Mouse (Mus musculus) neural tube, embryonic 13.5 days (tissue): ENCODE data around the gene Atp13a2. TPM values are rescaled to one million over a fixed set of nuclear protein-coding genes. Genes with fewer than 3 reads are reported as not detected.
A peak's percentile ranks its signal among the peaks of the same experiment; 100 is the strongest.

Source experiments
- ATAC-seq: fragments of 200-750 bp; cut with Nextera tagmentation; 2 replicates; pipeline ENCODE4 v1.8.0; 2017; ENCODE audit warnings: low read depth, mild to moderate bottlenecking, moderate TSS enrichment, moderate library complexity
- H3K27ac ChIP-seq: fragments of 300-500 bp; sonication (generic); replicated peaks from 2 replicates; pipeline ENCODE4 v1.5.1; 2015; ENCODE audit warnings: moderate library complexity, mild to moderate bottlenecking, inconsistent platforms
- H3K27me3 ChIP-seq: fragments of 300-500 bp; sonication (generic); 2 replicates; pipeline ENCODE4 v1.6.1; 2015; ENCODE audit warnings: mild to moderate bottlenecking, inconsistent platforms
- H3K36me3 ChIP-seq: fragments of 300-500 bp; sonication (generic); 2 replicates; pipeline ENCODE4 v1.6.1; 2015; ENCODE audit warnings: mild to moderate bottlenecking, inconsistent platforms
- H3K4me1 ChIP-seq: fragments of 300-500 bp; sonication (generic); replicated peaks from 2 replicates; pipeline ENCODE4 v1.6.1; 2015; ENCODE audit warnings: inconsistent platforms
- H3K4me2 ChIP-seq: fragments of 300-500 bp; sonication (generic); 2 replicates; pipeline ENCODE4 v1.6.1; 2015; ENCODE audit warnings: inconsistent platforms, mild to moderate bottlenecking, moderate library complexity
- H3K4me3 ChIP-seq: fragments of 300-500 bp; sonication (generic); 2 replicates; pipeline ENCODE4 v1.5.1; 2015; ENCODE audit warnings: mild to moderate bottlenecking, inconsistent platforms
- H3K9ac ChIP-seq: fragments of 300-500 bp; sonication (generic); 2 replicates; pipeline ENCODE4 v1.6.1; 2015; ENCODE audit warnings: moderate library complexity, mild to moderate bottlenecking, inconsistent platforms
- H3K9me3 ChIP-seq: fragments of 300-500 bp; sonication (generic); 2 replicates; pipeline ENCODE4 v1.6.1; 2016; ENCODE audit warnings: inconsistent platforms
- WGBS: fragments of 180-500 bp; shearing (Covaris S2); methylation state at CpG from one replicate; pipeline ENCODE4 v1.1.7; 2015; 5-methylcytosine and 5-hydroxymethylcytosine counted together
- polyA plus RNA-seq: library from polyadenylated mRNA; unstranded; fragments of >200 nt; fragmentation: Nextera tagmentation; extraction: Ambion mirVana; gene quantifications from 2 replicates; pipeline ENCODE4 v1.2.1, GENCODE M21; 2015

Gene Atp13a2
- polyA plus RNA-seq, 1 experiment from 2014 or later: 144 TPM

DNA sequence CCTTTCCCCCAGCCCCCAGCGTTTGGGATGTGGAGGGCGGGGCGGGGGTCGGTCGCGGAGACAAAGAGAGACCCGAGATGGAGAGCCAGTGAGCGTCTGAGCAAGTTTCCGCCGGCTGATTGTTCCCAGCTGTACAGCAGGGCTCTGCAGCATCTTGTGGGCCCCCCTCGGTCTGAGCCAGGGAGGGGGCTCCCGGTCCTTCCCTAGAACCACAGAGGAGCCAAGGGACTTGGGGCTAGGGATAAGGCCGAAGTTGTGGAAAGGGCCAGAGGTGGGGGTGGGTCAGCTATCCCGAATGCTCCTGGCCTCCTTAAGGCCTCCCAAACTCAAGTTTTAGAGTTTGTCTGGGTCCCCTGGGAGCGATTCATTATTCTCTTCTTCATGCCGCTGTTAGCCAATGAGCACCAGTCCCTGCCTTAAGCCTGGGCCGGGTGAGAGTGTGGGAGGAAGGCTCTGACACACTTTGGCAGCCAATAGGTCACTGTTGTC lies 24.3 kb downstream of the Atp13a2 start:
- Histone ChIP-seq H3K4me3 (peak overlapping the region; percentile 74), H3K9me3 (no peaks in the 10 kb centered on the region), H3K27ac (peak overlapping the region; percentile 85), H3K36me3 (peaks cover 62% of the 10 kb centered on the region), H3K27me3 (no peaks in the 10 kb centered on the region), H3K4me2 (peak overlapping the region; percentile 85), H3K4me1 (peaks cover 43% of the 10 kb centered on the region), H3K9ac (peak overlapping the region; percentile 90)
- WGBS: under 1% methylated on average over 17 of the region's 17 CpGs
- ATAC-seq: peak; percentile 54

DNA sequence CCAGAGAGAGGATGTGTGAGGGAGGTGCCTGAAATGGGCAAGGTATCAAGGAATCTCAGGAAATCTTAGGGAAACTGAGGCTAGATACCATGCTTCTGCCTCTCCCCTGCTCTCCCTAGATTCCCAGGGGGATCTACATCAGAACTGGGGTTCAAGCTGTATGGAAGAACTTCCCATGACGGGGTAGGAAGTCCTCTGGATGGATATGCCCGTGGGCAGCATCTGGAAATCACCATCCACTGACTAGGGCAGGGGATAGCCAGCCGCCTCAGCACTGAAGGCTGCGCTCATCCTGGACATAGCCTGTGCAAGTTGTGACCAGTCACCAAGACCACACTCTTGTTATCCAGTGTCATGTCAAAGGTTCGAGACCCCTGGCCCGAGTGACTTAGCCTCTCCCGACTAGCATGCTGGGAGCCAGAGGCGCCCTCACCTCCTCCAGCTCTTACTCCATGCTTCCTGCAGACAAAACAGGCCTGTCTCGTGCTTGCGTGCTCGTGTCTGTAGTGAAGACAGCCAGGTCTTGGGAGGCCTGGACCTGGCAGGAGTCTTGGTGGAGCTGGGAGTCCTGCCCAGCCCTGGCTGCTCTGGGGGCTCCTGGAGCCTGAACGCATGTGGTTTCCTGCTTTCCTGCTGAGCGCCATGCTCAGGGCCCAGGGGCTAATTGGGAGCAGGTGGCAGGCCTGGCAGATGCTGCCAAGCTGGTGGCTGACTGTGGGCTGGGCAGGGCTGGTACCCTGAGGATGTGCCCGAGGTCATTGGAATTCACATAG lies 25.1 kb downstream of the Atp13a2 start:
- peak overlapping the region; percentile 74 for H3K4me3 ChIP-seq
- 0 out of 2 replicates have a peak, but pooled peaks have one; percentile 13 for ATAC-seq
- H3K27me3 ChIP-seq: no peaks in the 10 kb centered on the region
- peak overlapping the region; percentile 85 for H3K4me2 ChIP-seq
- H3K36me3 ChIP-seq: peaks cover 62% of the 10 kb centered on the region
- WGBS: 52% methylated on average over 14 of the region's 14 CpGs
- H3K9me3 ChIP-seq: no peaks in the 10 kb centered on the region
- H3K27ac ChIP-seq: peak overlapping the region; percentile 85
- peaks cover 46% of the 10 kb centered on the region for H3K4me1 ChIP-seq
- peak overlapping the region; percentile 90 for H3K9ac ChIP-seq

DNA sequence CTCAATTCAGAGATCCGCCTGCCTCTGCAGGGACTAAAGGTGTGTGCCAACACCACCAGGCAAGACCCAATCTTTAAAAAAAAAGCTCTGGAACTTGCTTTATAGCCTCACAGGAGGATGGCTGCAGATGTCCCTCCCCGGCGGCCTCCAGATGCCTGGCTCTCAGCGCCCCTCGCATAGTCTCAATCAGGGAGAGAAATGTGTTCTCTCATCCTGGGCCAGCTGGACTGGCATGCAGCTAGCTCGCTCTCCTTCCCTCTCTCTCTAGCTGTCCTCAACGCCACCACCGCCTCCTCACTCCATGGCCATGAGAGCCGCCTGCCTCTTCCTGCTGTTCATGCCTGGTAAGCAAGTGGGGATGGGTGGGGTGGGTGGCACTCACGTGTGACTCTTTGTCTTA lies 25.9 kb downstream of the Atp13a2 start:
- WGBS: 52% methylated on average over 8 of the region's 10 CpGs
- Histone ChIP-seq H3K36me3 (peaks cover 64% of the 10 kb centered on the region), H3K4me1 (peaks cover 52% of the 10 kb centered on the region), H3K27me3 (no peaks in the 10 kb centered on the region), H3K9ac (peak overlapping the region; percentile 90), H3K4me3 (0 out of 2 replicates have a peak overlapping the region, but pooled peaks have one; percentile 74), H3K27ac (peak overlapping the region; percentile 85), H3K4me2 (peak overlapping the region; percentile 85), H3K9me3 (no peaks in the 10 kb centered on the region)
- ATAC-seq: no peak

DNA sequence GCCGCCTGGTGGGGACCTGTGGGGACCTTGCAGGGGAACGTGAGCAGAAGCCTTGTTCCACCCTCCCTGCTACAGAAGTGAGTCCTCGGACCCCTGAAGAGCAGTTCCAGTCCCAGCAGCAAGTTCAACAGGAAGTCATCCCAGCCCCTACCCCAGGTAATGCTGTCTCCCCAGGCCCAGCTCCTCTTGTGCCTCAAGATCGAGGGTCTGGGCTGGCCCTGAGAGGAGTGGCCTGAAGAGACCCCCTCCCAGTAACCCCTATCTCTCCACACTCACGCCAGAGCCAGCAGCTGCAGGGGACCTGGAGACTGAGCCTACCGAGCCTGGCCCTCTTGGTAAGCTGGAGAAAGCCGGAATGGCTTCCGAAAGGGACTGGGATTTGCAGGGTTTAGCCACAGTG lies 27.4 kb downstream of the Atp13a2 start:
- Histone ChIP-seq H3K27ac (no peak overlapping the region), H3K4me2 (no peak overlapping the region), H3K36me3 (peaks cover 56% of the 10 kb centered on the region), H3K27me3 (no peaks in the 10 kb centered on the region), H3K4me1 (peaks cover 65% of the 10 kb centered on the region), H3K9ac (peak overlapping the region; percentile 12; the same call in 1 of the 2 replicates), H3K4me3 (no peak overlapping the region), H3K9me3 (no peaks in the 10 kb centered on the region)
- 82% methylated on average over 8 of the region's 8 CpGs for WGBS
- no peak for ATAC-seq

DNA sequence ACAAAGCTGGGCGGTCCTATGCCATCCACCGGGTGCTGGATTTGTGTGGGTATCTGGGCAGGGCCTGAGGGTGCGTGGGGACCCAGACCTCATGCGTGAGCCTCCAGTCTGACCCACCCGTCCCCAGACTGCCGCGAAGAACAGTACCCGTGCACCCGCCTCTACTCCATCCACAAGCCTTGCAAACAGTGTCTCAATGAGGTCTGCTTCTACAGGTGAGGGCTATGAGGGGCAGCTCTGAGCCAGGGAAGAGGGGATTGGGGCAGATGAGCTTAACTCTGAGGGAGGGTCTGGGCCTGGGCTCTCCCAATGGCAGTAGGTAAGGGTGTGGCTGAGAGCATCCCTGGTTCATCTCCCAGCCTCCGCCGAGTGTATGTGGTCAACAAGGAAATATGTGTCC lies 28.2 kb downstream of the Atp13a2 start:
- ATAC-seq: no peak
- H3K9ac ChIP-seq: no peak overlapping the region

DNA sequence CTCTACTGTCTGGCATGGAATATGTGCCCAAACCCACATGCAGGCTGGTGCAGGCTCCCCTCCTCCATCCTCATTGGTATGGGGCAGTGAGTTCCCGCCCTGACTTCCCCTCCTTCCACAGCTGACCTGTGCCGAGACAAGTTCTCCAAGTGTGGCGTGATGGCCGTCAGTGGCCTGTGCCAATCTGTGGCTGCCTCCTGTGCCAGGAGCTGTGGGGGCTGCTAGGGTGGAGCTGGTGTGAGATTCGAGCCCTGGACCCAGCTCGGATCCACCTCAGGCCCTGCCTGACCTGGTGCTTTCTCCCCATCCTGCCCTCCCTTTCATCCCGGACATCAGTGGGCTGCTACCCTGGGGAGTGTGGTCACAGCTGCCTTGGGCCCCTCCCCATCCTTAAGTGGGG lies 28.7 kb downstream of the Atp13a2 start:
- Histone ChIP-seq H3K4me2 (no peak overlapping the region), H3K27me3 (no peaks in the 10 kb centered on the region), H3K9me3 (no peaks in the 10 kb centered on the region), H3K4me3 (no peak overlapping the region), H3K4me1 (peaks cover 72% of the 10 kb centered on the region), H3K9ac (no peak overlapping the region), H3K36me3 (peaks cover 67% of the 10 kb centered on the region), H3K27ac (0 out of 2 replicates have a peak overlapping the region, but pooled peaks have one; percentile 9)
- ATAC-seq: no peak
- WGBS: 82% methylated on average over 7 of the region's 7 CpGs

More for the DNA sequence above, 28.2 kb downstream of the Atp13a2 start:
- 91% methylated on average over 11 of the region's 11 CpGs for WGBS
- H3K4me3 ChIP-seq: no peak overlapping the region
- H3K27me3 ChIP-seq: no peaks in the 10 kb centered on the region
- H3K4me1 ChIP-seq: peaks cover 72% of the 10 kb centered on the region
- peaks cover 63% of the 10 kb centered on the region for H3K36me3 ChIP-seq
- no peaks in the 10 kb centered on the region for H3K9me3 ChIP-seq
- no peak overlapping the region for H3K27ac ChIP-seq
- no peak overlapping the region for H3K4me2 ChIP-seq

DNA sequence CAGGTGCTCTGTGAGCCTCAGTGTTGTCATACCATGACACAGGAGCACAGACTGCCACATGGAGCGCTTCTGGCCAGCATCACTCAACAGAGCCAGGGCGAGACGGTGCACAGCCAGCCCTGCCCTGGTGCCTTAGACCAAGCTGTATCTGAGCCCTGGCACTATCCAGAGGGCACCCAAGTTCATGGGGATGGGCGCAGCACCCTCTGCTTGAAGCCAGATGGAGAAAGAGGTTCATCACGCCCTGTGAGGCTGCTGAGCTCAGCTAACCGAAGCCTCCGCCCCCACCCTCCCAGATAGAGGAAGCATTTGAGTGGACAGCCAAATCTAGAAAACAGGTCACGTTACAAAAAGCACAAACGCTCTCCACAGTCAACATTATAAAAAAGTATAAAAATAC lies 29.6 kb downstream of the Atp13a2 start:
- Histone ChIP-seq H3K27ac (0 out of 2 replicates have a peak overlapping the region, but pooled peaks have one; percentile 62), H3K9me3 (no peaks in the 10 kb centered on the region), H3K4me1 (peaks cover 74% of the 10 kb centered on the region), H3K4me2 (no peak overlapping the region), H3K4me3 (no peak overlapping the region), H3K9ac (no peak overlapping the region), H3K36me3 (peaks cover 67% of the 10 kb centered on the region), H3K27me3 (no peaks in the 10 kb centered on the region)
- ATAC-seq: no peak
- WGBS: 89% methylated on average over 9 of the region's 9 CpGs

DNA sequence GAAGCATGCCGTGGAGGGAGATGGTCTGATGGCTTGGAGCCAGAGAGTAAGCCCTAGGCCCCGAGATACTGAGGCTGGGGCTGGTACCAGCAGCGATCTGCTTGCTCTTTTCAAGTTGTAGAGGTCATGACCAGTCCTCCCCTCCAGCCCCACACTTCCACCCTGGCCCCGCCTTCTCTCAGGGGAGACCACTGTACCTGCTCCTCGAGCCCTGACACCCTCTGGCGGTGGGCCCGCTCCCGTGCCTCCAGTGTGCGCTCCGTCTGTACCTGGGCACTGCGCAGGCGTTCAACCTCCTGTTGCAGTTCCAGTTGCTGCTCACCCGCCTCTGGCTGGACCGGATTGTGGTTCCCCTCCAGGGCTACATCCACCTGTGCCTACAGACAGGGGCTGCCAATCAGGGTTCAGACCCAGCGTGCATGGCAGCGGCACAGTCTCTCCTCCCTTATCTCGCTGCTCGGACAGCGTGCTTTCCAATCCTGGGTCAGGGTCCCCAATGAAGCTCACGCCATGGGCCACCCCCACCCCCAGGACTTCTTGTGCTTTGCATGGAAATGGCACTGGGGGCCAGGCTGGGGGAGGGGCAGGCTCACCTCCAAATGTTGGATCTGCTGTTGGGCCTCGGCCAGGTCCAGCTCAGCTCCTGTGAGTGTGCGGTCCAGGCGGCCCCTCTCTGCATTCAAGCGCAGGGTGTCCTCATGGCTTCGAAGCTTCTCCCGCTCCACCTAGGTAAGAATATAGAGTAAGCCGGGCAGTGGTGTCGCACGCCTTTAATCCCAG lies 31.2 kb downstream of the Atp13a2 start:
- H3K27ac ChIP-seq: peak overlapping the region; percentile 62; the same call in 1 of the 2 replicates

DNA sequence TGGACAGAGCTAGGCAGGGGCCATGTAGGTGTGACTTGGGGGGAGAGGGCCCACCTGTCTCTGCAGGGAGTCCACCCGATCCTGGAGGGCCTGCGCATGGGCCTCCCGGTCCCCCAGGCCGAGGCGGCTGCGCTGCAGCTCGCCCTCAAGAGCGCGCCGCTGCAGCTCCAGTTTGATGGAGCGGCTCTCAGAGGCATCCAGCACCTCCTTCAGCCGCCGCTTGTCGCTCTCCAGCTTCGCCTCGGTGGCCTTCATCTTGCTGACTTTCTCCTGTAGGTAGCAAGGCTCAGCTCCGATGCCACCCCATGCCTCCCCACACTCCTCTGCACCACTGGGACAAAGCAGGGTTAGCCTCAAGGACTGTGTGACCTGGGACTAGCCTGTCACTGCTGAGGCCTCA lies 33.5 kb downstream of the Atp13a2 start:
- peaks cover 57% of the 10 kb centered on the region for H3K4me1 ChIP-seq
- H3K4me2 ChIP-seq: no peak overlapping the region
- H3K36me3 ChIP-seq: peaks cover 60% of the 10 kb centered on the region
- H3K4me3 ChIP-seq: no peak overlapping the region
- H3K27ac ChIP-seq: peak overlapping the region; percentile 91
- no peaks in the 10 kb centered on the region for H3K9me3 ChIP-seq
- no peaks in the 10 kb centered on the region for H3K27me3 ChIP-seq
- H3K9ac ChIP-seq: peak overlapping the region; percentile 51; the same call in 1 of the 2 replicates
- ATAC-seq: no peak
- 89% methylated on average over 17 of the region's 17 CpGs for WGBS

More for the DNA sequence above, 31.2 kb downstream of the Atp13a2 start:
- Histone ChIP-seq H3K36me3 (peaks cover 67% of the 10 kb centered on the region), H3K4me2 (no peak overlapping the region), H3K9me3 (no peaks in the 10 kb centered on the region), H3K4me1 (peaks cover 70% of the 10 kb centered on the region), H3K9ac (no peak overlapping the region), H3K4me3 (no peak overlapping the region), H3K27me3 (no peaks in the 10 kb centered on the region)
- 81% methylated on average over 29 of the region's 29 CpGs for WGBS
- no peak for ATAC-seq

DNA sequence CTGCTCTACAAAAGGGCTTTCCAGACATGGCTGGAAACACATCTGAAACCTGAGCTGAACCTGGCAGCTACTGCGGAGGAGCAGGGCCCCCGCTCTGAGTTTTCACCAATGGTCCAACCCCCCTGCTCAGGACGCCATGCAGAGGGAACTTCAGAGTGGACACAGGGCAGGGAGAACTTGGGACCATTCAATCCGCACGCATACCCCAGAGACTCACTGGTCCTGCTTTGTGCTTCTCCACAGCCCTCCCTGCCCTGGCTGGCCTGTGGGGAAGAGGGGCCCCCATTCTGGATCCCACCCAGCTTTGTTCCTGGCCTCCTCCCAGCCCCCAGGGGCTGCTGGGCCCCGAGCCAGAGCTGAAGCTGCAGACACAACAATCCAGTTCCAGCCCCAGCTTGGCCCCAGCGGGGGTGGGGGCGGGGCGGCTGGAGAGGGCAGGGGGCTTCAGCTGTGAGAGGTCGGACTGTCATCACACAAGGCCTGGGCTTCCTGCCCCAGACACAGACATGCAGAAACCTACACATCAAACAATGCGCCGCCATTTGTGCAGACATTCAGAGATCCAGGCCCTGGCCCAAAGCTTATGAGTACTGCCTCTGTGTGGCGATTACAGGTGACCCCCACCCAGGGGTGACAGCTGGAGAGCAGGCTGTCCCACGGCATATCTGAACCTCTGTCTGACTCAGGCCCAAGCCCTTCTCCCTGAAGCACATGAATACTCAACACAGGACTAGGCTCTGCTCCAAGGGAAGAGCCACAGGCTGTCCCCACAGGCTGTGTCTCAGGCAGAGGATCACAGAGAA lies 34.3 kb downstream of the Atp13a2 start:
- Histone ChIP-seq H3K9ac (peak overlapping the region; percentile 51), H3K9me3 (no peaks in the 10 kb centered on the region), H3K4me3 (no peak overlapping the region), H3K4me1 (peaks cover 54% of the 10 kb centered on the region), H3K36me3 (peaks cover 60% of the 10 kb centered on the region), H3K4me2 (0 out of 2 replicates have a peak overlapping the region, but pooled peaks have one; percentile 16), H3K27ac (peak overlapping the region; percentile 91), H3K27me3 (no peaks in the 10 kb centered on the region)
- 11% methylated on average over 14 of the region's 14 CpGs for WGBS
- ATAC-seq: peak; percentile 70

DNA sequence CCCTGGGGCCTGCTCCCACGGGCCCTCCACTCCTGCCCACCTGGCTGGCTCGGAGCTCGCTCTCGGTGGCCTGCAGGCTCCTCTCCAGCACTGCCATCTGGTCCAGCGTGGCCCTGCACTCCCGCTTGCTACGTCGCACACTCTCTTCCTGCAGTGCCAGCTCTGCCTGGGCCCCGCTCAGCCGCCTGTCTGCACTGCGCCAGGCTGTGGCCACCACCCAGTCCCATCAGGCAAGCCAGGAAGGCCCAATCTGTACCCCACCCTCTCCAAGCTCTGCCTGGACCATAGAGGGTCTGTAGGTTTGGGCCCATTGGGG lies 34.9 kb downstream of the Atp13a2 start:
- no peak overlapping the region for H3K4me3 ChIP-seq
- ATAC-seq: peak; percentile 55
- H3K9me3 ChIP-seq: no peaks in the 10 kb centered on the region
- peak overlapping the region; percentile 51; the same call in 1 of the 2 replicates for H3K9ac ChIP-seq
- H3K36me3 ChIP-seq: peaks cover 59% of the 10 kb centered on the region
- H3K4me1 ChIP-seq: peaks cover 52% of the 10 kb centered on the region
- peak overlapping the region; percentile 91 for H3K27ac ChIP-seq
- 46% methylated on average over 11 of the region's 11 CpGs for WGBS
- H3K27me3 ChIP-seq: no peaks in the 10 kb centered on the region
- H3K4me2 ChIP-seq: 0 out of 2 replicates have a peak overlapping the region, but pooled peaks have one; percentile 16
